Mouse (Mus musculus) liver, postnatal 0 days (tissue): ENCODE results near the gene Ern1.

ENCODE experiments used
- CTCF ChIP-seq: sonication (generic); IDR thresholded peaks from 2 replicates; pipeline ENCODE4 v1.5.1; 2016; ENCODE audit warnings: antibody characterized with exemption, low read depth
- EP300 ChIP-seq: IDR thresholded peaks from 2 replicates; pipeline ENCODE4 v1.6.1; 2016; ENCODE audit warnings: antibody characterized with exemption, low read depth, mild to moderate bottlenecking

GRCm38 (mm10) chr11:106397656-106398055 lies 90.0 kb downstream of the Ern1 start:
- TF ChIP-seq CTCF (peak; percentile 63), EP300 (no peak)
